Mouse (Mus musculus): ENCODE results near the gene Trmo.

GRCm38 (mm10) chr4:46371030-46371429 is 18.2 kb downstream of the Trmo start:
- TF ChIP-seq CTCF (IDR thresholded peaks at IDR 0.05; ENCODE audit: low read depth) (no peak), EP300 (optimal IDR thresholded peaks at IDR 0.05) (no peak)
